Mouse (Mus musculus): Measurements from ENCODE around the gene Dtx2.

Gene Dtx2

DNA sequence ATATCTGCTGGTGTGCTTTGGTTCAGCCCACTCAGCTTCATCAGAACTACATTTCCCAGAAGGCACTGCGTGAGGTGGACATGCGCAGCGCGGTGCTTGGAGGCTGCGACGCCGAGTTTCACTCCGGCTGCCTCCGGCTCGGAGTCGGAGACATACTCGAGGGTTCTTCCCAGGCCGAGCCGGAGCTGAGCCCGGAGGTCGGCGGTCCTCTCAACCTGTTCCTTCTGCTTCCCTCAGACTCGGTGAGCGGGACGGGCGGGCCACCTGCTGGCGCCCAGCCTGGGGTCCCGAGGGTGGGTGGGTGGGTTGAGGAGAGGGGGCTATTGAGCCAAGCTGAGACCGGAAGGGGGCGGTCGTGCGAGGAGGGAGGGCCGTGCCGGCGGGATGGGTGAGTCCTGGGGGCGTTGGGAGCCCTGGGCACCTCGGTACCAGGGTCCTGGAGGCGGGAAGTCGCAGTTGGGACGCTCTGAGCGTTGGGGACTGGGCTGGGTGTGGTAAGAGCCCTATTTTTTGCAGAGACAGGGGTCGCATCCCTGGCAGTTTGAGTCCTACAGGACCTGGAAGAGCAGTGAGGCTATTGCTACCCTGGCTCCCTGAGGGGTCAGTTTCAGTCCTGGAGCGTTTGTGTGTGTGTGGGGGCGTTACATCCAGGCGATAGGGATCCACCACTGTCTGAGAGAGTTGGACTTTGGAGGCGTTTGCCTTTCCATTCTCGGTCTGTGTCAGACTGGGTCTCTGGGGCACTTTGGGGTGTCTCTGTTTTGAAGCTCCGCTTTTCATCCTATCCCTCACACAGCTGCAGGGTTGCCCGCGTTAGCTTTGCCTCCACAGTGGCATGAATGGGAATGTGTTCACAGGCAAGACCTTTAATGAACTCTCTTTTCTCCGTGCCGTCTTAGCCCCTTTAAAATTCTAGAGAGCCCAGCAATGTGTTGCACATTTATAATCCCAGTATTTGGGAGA is at the start of gene Dtx2:
Gene Dtx2, plus strand, starts transcription at position 76 of the 963 bp plus-strand sequence.
- CTCF ChIA-PET: interaction anchor here (0.9 kb wide), 2 partner anchors 33 to 57 kb away, joined by 3 to 5 read pairs; no protein-coding TSS in a partner anchor

DNA sequence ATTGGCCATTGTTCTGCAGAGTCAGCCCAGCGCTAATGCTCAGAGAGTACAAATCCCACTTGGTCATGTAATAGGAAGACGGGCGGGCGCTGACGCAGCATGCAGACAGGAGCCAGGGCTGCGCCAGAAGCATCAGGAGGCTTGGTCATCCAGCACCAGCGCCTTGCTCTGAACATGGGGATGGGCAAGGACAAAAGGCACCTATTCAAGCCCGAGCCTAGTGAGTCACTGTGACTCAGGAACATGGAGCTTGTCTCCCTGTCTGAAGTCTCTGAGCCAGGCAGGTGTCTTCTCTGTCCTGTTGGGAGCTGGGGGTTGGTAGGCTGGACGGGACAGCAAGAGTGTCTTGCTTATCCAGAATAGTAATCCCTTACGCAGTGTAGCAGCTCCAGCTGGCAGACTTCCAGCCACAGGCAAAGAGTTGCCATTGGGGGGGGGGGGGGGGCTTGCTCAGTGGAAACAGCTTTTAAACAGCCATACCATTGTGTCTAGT is 48.6 kb upstream of the Dtx2 start:
- CTCF ChIA-PET: interaction anchor here (0.6 to 0.9 kb wide), 2 partner anchors 10 to 116 kb away, joined by 4 to 8 read pairs; no protein-coding TSS in a partner anchor

- CTCF ChIA-PET: interaction anchor here (0.6 kb wide), 1 partner anchor 116 kb away, joined by 4 read pairs; no protein-coding TSS in a partner anchor
Observed at GRCm38 (mm10) chr5:135946621-135947020, 48.0 kb upstream of the Dtx2 start.

GRCm38 (mm10) chr5:135950710-135951412 is 43.7 kb upstream of the Dtx2 start:
- CTCF ChIA-PET: interaction anchor here (0.7 kb wide), 1 partner anchor 57 kb away, joined by 4 read pairs; no protein-coding TSS in a partner anchor

- CTCF ChIA-PET: interaction anchor here (0.7 kb wide), 1 partner anchor 27 kb away, joined by 7 read pairs; no protein-coding TSS in a partner anchor
Observed at GRCm38 (mm10) chr5:135951660-135952059, 42.9 kb upstream of the Dtx2 start.

DNA sequence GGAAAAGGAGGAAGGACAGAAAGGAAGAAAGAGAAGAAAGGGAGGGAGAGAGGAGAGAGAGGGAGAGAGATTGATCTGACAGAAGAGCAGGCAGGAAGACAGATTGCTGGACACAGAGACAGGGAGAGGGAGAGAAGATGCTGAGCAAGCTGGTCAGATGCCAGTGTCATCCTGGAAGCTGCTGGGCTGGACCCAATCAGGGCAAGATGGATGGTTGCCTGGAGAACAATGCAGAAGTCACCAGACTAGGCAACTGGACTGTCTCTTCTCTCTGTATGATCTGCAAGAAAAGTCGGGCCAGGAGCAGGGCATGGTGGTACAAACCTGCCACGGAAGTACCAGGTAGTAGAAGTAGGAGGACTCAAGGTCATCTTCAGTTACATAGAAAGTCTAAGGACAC is 41.8 kb upstream of the Dtx2 start:
- CTCF ChIA-PET: no interaction called here

- CTCF ChIA-PET: interaction anchor here (0.5 to 0.7 kb wide), 5 partner anchors 21 to 992 kb away, joined by 3 to 7 read pairs (median 5); partner anchors contain the start of gene Polr2j
Observed at GRCm38 (mm10) chr5:135956300-135957206, 38.0 kb upstream of the Dtx2 start.

DNA sequence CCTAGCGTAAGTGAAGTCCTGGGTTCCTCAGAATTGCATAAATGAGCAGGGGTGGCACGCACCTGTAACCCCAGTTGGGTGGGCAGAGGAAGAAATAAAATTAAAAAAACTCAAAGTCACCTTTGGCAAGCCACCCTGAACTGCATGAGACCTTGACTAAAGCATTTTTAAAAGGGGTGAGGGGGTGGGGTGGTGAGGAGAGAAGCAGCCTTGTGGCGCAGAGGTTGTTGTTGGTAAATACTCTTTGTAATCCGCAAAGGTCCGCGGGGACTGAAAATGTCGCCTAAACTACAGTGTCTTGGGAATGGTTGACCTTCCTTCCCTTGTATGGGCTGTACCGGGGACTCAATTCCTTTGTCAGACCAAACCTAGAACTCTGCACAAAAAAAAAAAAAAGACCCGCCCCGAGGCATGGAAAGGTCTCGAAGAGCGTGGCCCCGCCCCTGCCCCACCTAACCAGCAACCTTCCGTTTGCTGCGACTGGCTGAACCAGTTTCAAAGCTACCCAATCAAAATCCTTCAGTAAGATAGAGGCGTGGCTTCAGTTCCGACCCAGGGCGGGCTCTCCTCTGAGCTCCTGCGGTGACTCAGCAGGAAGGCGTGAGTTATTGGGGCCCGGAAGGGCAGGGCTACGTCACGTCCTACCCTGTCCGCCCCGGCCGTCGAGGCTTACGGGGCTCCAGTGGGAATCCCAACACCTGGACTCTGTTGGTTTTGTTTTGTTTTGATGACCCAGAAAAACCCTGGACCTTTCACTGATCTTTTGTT is 37.2 kb upstream of the Dtx2 start:
- CTCF ChIA-PET: interaction anchor here (0.5 to 0.7 kb wide), 4 partner anchors 22 to 481 kb away, joined by 3 to 7 read pairs (median 6); no protein-coding TSS in a partner anchor

GRCm38 (mm10) chr5:135958367-135958766 is 36.2 kb upstream of the Dtx2 start:
- CTCF ChIA-PET: no interaction called here

- CTCF ChIA-PET: no interaction called here
Observed at GRCm38 (mm10) chr5:135959911-135960310, 34.7 kb upstream of the Dtx2 start.

- CTCF ChIA-PET: interaction anchor here (0.5 to 0.6 kb wide), 2 partner anchors 14 to 72 kb away, joined by 4 to 10 read pairs; no protein-coding TSS in a partner anchor
Observed at GRCm38 (mm10) chr5:135960909-135961635, 33.5 kb upstream of the Dtx2 start.

DNA sequence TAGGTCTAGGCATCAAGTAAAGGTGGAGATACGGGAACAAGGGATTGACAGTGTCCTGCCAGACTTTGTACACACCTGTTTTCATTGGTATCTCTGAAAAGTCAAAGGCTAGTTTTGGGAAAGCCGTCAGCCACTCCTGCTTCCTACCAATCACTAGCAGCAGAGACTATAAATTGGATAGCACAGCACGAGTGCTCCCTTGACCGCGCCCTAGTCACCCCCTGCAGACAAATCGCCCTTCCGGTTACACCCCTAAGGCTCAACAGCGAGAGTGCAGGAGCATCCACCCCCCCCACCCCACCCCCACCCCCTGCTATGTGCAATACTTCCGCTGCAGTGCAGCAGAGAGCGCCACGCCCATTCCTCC is 32.5 kb upstream of the Dtx2 start:
- CTCF ChIA-PET: no interaction called here

DNA sequence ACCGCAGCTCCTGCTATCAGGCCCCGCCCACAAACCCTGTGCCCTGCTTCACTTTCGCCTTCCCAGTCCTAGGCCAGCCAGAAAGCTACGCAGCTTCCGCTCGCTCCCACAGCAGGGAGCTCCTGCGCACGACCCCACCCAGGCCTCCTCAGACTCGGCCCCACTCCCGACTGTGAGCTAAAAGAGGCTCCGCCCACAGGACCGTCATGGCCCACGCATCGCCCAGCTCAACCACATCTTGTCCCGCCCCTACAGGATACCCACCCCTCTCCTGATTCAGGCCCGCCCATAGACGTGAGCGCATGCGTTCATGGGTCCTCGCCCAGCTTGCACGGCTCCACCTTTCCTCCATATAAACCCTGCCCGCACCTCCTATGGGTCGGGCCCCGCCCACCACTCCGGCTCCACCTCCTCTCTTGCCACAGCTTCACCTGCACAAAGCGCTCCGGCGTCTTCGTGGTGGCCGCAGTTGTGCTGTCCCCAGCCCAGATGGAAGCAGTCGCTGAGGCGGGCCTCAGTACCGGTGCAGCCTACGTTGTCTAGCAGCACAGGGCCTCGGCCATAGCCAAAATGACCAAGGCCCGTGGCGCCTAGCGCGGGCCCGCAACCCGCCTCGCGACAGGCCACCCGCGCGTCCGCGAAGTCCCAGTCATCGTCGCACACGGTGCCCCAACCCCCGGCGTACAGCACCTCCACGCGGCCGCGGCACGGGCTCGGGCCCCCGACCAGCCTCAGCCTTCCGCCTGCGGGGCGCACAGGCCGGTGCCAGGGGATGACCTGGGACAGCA is 31.9 kb upstream of the Dtx2 start:
- CTCF ChIA-PET: interaction anchor here (1.5 kb wide), 1 partner anchor 31 kb away, joined by 15 read pairs; no protein-coding TSS in a partner anchor

GRCm38 (mm10) chr5:135963280-135963627 is 31.3 kb upstream of the Dtx2 start:
- CTCF ChIA-PET: interaction anchor here (0.6 to 1.5 kb wide), 5 partner anchors 23 to 1665 kb away, joined by 3 to 15 read pairs (median 3); no protein-coding TSS in a partner anchor

- CTCF ChIA-PET: no interaction called here
Observed at GRCm38 (mm10) chr5:135965501-135965930, 29.1 kb upstream of the Dtx2 start.

DNA sequence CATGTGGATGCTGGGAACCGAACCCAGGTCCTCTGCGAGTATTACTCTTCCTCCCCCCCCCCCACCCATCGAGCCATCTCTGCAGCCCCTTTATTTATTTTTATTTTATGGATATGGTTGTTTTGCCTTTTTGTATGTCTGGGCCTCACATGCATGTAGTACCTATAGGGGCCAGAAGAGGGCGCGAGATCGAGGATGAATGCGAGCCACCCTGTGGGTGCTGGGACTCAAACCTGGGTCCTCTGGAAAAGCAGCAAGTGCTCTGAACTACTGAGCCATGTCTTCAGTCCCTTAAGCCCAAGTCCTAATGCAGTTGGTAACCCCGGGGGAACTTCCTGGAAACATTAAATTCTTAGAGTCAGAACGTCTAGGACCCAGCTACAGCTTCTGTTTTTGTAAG is 27.7 kb upstream of the Dtx2 start:
- CTCF ChIA-PET: interaction anchor here (0.7 kb wide), 1 partner anchor 1559 kb away, joined by 5 read pairs; no protein-coding TSS in a partner anchor

DNA sequence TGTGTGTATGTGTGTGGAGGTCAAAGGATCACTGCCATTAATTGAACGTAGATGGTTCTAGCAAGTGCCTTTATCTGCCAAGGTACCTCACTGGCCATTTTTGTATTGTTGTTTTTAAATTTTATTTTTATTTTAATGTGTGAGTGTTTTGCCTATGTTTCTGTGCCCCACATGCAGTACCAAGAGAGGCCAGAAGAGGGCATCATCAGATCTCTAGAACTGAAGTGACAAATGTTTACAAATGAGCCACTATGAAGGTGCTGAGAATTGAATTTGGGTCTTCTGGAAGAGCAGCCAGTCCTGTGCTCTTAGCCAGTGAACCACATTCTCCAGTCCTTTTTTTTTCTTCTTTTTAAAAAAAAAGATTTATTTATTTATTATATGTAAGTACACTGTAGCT is 25.8 kb upstream of the Dtx2 start:
- CTCF ChIA-PET: no interaction called here

DNA sequence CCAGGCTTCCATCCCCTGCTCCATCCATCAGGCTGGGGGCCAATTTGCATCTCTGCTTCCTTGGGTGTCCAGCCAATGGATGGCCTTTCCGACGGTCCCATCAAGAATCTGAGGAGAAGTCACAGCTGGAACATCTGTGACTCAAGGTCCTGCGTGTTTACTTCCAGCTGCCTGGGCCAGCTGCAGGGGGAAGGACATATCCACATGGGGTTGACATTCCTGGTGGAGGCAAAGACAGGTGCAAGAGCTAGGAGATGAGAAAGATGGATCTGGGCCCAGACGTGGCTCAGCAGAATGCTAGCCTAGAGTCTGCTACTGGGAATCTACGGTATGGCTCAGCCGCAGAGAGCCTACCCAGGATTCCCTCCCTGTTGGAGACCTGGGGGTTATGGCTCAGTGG is 24.4 kb upstream of the Dtx2 start:
- CTCF ChIA-PET: interaction anchor here (0.6 to 0.9 kb wide), 4 partner anchors 12 to 94 kb away, joined by 4 to 7 read pairs (median 5); no protein-coding TSS in a partner anchor
